Mouse (Mus musculus): ENCODE measurements around the gene Gtf2f2.

Gtf2f2 gene

DNA sequence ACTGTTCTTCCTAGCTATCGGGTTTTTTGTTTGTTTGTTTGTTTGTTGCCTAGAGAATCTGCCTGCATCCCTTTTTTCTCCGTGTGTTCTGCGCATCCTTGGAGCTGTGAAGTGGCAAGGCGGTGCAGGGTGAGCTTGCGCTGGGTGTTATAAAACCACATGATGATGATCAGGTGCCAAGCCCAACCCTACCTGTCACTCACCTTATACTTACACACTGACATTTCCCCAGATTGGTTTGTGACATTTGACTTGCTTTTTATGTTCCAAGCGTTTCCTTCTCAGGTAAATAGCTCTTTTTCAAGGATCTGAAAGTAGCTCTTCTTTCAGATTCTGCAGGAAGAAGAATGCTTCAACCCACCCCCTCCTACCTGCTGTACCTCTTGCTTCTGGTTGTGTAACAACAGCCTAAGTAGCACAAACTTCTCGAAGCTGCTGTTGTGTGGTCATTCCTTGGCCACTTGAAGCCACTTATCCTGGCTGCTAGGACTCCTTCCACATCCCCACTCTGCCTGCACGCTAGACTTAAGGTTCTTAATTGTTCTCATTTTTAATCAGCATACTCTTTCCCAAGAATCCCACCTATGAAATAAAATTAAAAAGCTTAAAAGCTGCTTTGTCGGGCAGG is 143.8 kb downstream of the Gtf2f2 start:
- in situ Hi-C loops (cut with MseI, MboI): no loop called here

- in situ Hi-C loops (cut with MseI, MboI): no loop called here
Observed at GRCm38 (mm10) chr14:75863549-75864409, 146.9 kb downstream of the Gtf2f2 start.

DNA sequence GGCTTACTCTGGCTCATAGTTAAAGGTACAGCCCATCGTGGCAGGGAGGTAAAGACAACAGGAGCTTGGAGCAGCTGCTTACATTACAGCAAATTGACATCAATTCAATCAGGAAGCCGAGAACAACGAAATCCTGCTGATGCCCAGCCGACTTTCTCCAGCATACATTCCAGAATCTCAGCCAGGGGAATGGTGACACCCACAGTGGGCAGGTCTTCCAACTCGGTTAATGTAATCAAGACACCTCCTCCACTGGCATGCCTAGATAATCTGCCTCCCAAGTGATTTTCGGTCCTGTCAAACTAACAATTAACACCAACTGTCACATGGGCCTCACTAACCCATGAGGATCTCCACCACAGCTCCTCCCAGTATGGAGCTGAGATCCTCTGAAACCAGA is 148.0 kb downstream of the Gtf2f2 start:
- in situ Hi-C loops (cut with MseI, MboI): no loop called here

- in situ Hi-C loops (cut with MseI, MboI): no loop called here
Observed at GRCm38 (mm10) chr14:75859619-75860018, 151.0 kb downstream of the Gtf2f2 start.

DNA sequence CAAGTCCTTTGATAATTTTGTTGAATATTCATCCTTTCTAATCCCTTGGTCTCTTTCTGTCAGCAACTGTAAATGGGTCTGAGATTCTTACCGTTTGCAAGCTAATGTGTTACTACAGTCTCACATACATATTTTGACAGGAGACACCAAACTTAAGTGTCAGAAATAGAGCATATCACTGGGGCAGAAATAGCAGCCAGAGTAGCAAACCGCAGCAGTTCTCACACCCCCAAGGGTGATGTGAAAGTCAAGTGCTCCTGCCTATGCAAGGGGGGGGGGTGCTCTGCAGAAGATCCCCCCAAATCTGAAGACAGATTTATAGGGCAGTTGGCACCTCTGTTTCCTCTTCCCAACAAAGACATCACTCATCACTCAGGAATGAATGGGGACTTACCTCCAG is 152.5 kb downstream of the Gtf2f2 start:
- in situ Hi-C loops (cut with MseI, MboI): no loop called here

DNA sequence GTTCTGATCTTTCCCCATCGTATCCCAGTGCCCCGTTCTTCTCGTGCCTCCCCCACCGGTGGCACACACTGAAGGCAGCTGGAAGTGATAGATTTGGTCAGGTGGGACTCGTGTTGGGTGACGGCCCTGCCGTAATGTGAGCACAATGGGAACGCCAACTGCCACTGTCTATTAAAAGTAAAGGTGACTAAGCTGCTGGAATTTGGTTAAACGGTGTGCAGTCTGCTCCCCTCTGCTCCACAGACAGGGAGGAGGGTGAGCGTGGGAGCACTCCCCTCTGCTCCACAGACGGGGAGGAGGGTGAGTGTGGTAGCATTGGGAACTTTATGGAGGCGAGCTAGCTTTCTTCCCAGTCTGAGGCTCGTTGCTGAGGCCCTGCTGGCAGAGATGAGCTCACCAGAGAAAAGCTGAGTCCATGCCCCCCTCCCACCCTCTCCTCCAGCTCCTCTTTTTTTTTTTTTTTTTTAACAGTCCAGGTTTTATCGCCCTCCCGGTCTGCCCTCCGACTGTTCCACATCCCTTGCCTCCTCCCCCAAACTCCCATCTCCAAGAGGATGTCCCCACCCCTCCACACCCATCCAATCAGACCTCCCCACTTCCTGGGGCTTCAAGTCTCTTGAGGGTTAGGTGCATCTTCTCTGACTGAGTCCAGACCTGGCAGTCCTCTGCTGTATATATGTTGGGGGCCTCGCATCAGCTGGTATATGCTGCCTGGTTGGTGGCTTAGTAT is 155.2 kb downstream of the Gtf2f2 start:
- in situ Hi-C loops (cut with MseI, MboI): no loop called here

DNA sequence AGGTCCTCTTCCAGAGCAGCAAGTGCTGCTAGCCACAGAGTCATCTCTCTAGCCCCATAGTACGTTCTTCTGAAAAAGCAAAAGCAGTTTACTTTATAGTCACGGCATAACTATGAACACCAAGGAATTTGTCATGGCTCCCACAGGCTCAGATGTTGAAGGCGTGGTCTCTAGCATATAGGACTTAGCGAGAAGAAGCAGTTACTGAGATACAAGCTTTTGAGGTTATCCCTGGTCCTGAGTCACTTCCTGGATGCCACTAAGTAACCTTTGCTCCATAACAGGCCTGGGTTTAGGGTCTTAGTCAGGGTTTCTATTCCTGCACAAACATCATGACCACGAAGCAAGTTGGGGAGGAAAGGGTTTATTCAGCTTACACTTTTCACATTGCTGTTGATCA is 158.6 kb downstream of the Gtf2f2 start:
- in situ Hi-C loops (cut with MseI, MboI): no loop called here

- in situ Hi-C loops (cut with MseI, MboI): no loop called here
Observed at GRCm38 (mm10) chr14:75850819-75851218, 159.8 kb downstream of the Gtf2f2 start.

DNA sequence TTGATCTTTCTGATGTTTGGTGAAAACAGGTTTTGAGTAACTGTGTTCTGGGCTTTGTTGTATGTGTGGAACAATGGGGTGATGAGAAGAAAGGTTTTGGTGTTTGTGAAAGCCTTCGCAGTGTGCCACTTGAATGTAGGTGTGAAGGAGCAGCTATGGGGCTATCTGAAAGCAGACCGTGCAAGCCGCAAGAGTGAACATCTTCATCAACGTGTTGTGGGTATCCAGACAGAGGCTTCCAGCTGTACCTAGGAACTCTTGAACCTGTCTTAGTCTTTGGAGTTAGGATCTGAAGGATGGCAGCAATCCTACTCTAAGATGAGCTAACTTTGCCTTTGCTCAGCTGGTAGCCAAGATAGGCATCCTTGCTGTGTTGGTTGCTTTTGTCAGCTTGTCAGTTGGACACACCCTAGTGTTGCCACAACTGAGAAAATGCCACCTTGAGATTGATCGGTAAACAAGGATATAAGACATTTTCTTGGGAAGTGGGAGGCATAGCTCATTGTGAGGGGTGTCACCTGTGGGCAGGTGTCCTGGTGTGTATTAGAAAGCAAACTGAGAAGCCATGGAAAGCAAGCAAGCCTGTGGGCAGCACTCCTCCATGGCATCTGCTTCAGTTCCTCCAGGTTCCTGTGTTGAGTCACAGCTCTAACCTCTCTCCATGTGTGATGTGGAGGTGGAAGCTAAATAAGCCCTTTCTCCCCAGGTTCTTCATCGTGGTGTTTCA is 160.7 kb downstream of the Gtf2f2 start:
- in situ Hi-C loops (cut with MseI, MboI): no loop called here

DNA sequence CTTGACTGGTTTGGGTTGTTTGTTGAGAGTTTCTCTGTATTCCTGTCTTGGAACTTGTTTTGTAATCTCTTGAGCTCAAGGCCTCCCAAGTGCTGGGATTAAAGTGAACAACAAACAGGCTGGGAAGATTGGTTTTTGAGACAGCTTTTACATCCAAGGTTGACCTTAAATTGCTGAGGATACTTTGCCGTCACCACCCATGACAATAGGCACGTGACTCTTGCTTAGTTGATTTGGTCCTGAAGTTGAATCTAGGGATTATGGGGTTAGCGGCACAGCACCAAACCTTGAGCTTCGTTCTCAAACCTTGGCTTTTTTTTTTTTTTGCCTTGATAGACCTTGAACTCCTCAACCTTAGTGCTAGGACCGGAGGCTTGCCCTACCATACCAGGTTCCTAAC is 161.4 kb downstream of the Gtf2f2 start:
- in situ Hi-C loops (cut with MseI, MboI): no loop called here

DNA sequence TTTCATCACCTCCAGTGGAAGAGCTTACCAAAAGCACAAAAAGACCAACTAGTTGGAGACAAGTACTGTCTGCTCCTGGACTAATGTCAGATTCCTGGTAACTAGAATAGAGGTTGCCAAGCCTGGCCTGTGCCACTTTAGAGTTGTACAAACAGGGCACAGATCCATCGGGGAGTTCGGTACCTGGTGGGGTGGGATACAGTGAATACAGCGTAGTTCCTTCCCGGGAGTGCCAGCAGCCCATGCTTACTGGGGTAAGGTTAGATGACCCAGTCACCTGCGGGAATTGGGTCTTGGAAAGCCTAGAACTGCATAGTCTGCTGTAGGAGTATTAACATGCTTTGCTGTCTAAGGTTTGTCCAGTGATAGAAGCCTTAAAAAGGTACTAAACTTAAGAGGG is 162.2 kb downstream of the Gtf2f2 start:
- in situ Hi-C loops (cut with MseI, MboI): no loop called here

GRCm38 (mm10) chr14:75847669-75848068 is 163.0 kb downstream of the Gtf2f2 start:
- in situ Hi-C loops (cut with MseI, MboI): no loop called here
